Mouse (Mus musculus) lung, adult 2 months (tissue): ENCODE data around the gene Gemin8.

Experiments
- CTCF ChIP-seq: fragments of 200-500 bp; IDR thresholded peaks from 2 replicates; pipeline ENCODE4 v1.5.1; 2011; ENCODE audit warnings: mild to moderate bottlenecking, low read length, control low read depth; ENCODE audit not compliant: insufficient read depth
- POLR2A ChIP-seq: fragments of 200-500 bp; IDR thresholded peaks from 2 replicates; pipeline ENCODE4 v1.6.1; 2011; ENCODE audit warnings: low read depth, mild to moderate bottlenecking, control low read depth, low read length, borderline replicate concordance; ENCODE audit errors: extremely low read depth

- no peak for TF ChIP-seq POLR2A
- TF ChIP-seq CTCF: no peak
These were observed 28.0 kb downstream of the Gemin8 start for GRCm38 (mm10) chrX:166198266-166198665.
